Comparison of ENCODE assay signal across 10 mouse cellular contexts in the genomic region with DNA sequence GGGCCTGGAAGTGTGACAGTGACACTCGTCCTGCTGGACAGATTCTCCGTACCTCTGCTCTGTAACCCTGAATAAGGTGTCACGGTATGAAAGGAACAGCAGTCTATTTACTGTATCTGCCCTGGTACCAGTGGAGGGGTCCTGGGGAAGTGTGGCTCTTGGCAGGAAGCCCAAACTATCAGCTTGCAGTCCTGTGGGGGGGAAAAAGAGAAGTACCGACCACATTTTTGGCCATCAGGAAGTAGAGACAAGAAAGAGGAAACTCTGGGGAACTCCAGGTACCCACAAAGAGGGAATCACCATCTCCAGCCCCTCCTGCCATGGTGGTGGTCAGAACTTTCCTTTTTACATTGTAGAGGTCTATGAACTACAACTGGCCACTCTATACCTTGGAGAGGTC. TPM values are rescaled to one million over a fixed set of nuclear protein-coding genes. Genes with fewer than 3 reads are reported as not detected.
DNase-seq lines count a peak whose midpoint lies in the region; ATAC-seq and TF ChIP-seq lines count a peak whose summit lies in the region.
"Had no signal": no experiment of that assay in that cellular context is flagged by ENCODE, and none has a peak within 500 bp of the region (broad histone marks: within the 10 kb centered on the region; RNA-seq: fewer than 3 reads in every experiment).

No protein-coding gene starts in this region.

- H3K36me3 ChIP-seq in heart, embryonic 11.5 days (ENCODE audit: control insufficient read depth, insufficient read depth, low read length) = no peaks in the 10 kb centered on the region
- no peaks in the 10 kb centered on the region for H3K36me3 ChIP-seq in liver, postnatal 0 days (replicated peaks; ENCODE audit: insufficient read depth, low read length)
- no peaks in the 10 kb centered on the region for H3K36me3 ChIP-seq in kidney, embryonic 14.5 days (ENCODE audit: control insufficient read depth, insufficient read depth, low read length)
- H3K36me3 ChIP-seq in forebrain, embryonic 16.5 days (ENCODE audit: control insufficient read depth, insufficient read depth) = no peaks in the 10 kb centered on the region
- H3K36me3 ChIP-seq: hindbrain, embryonic 15.5 days had no signal

- H3K4me2 ChIP-seq in heart, embryonic 11.5 days = no peak overlapping the region
- no peak overlapping the region for H3K4me2 ChIP-seq in liver, postnatal 0 days (ENCODE audit: low read depth, low read length)
- no peak overlapping the region for H3K4me2 ChIP-seq in kidney, embryonic 14.5 days (replicated peaks; ENCODE audit: low read depth, low read length)
- no peak overlapping the region for H3K4me2 ChIP-seq in forebrain, embryonic 16.5 days (ENCODE audit: low read length)
- H3K4me2 ChIP-seq: hindbrain, embryonic 15.5 days had no signal

- H3K27ac ChIP-seq in heart, embryonic 11.5 days (ENCODE audit: low read depth, low read length) = no peak overlapping the region
- no peak overlapping the region for H3K27ac ChIP-seq in liver, postnatal 0 days (ENCODE audit: low read depth)
- no peak overlapping the region for H3K27ac ChIP-seq in kidney, embryonic 14.5 days (ENCODE audit: low read depth, low read length)
- H3K27ac ChIP-seq in forebrain, embryonic 16.5 days (ENCODE audit: low read length) = no peak overlapping the region
- H3K27ac ChIP-seq: hindbrain, embryonic 15.5 days; macrophage had no signal

- DNase-seq in heart, adult 18-20 months = peak; percentile 22 to 53
- peak; percentile 14 for DNase-seq in right cerebral cortex, postnatal 14 days
- DNase-seq in right cerebral cortex, adult 18-20 months = no peak
- DNase-seq in liver, postnatal 0 days = peak; percentile 39
- peak; percentile 40 to 66 for DNase-seq in spleen, postnatal 4 days (ENCODE audit: low spot score in 2 of 2)

- no peak for TF ChIP-seq CTCF in liver, postnatal 0 days (IDR thresholded peaks at IDR 0.05; ENCODE audit: low read depth)

- no peaks in the 10 kb centered on the region for H3K27me3 ChIP-seq in heart, embryonic 11.5 days (ENCODE audit: control insufficient read depth, insufficient read depth, low read length)
- no peaks in the 10 kb centered on the region for H3K27me3 ChIP-seq in liver, postnatal 0 days (ENCODE audit: insufficient read depth, low read length)
- H3K27me3 ChIP-seq in kidney, embryonic 14.5 days (ENCODE audit: control insufficient read depth, insufficient read depth, low read length) = no peaks in the 10 kb centered on the region
- H3K27me3 ChIP-seq in forebrain, embryonic 16.5 days (replicated peaks; ENCODE audit: control insufficient read depth, insufficient read depth, low read length) = no peaks in the 10 kb centered on the region
- H3K27me3 ChIP-seq: hindbrain, embryonic 15.5 days had no signal

- H3K4me3 ChIP-seq in heart, embryonic 11.5 days (ENCODE audit: low read depth, low read length) = no peak overlapping the region
- no peak overlapping the region for H3K4me3 ChIP-seq in liver, postnatal 0 days (ENCODE audit: low read depth, low read length)
- H3K4me3 ChIP-seq in kidney, embryonic 14.5 days (ENCODE audit: low read length) = no peak overlapping the region
- no peak overlapping the region for H3K4me3 ChIP-seq in forebrain, embryonic 16.5 days (replicated peaks; ENCODE audit: low read length)
- H3K4me3 ChIP-seq: hindbrain, embryonic 15.5 days had no signal

- 33% methylated on average over 4 of the region's 4 CpGs for WGBS in heart, embryonic 11.5 days (ENCODE audit: insufficient replicate concordance)
- WGBS in liver, postnatal 0 days (ENCODE audit: insufficient replicate concordance) = 30% methylated on average over 4 of the region's 4 CpGs
- 52% methylated on average over 4 of the region's 4 CpGs for WGBS in kidney, embryonic 14.5 days
- 62% methylated on average over 4 of the region's 4 CpGs for WGBS in forebrain, embryonic 16.5 days

- no peak for ATAC-seq in heart, embryonic 11.5 days (replicated peaks; ENCODE audit: insufficient number of reproducible peaks, low FRiP score, low TSS enrichment)
- peak; percentile 23; the same call in 1 of the 2 replicates for ATAC-seq in liver, postnatal 0 days
- ATAC-seq in kidney, embryonic 14.5 days (ENCODE audit: low FRiP score, low TSS enrichment) = no peak
- ATAC-seq in forebrain, embryonic 16.5 days = no peak

- H3K9me3 ChIP-seq in heart, embryonic 11.5 days (replicated peaks; ENCODE audit: control insufficient read depth, low read length) = no peaks in the 10 kb centered on the region
- H3K9me3 ChIP-seq in liver, postnatal 0 days (ENCODE audit: low read length) = no peaks in the 10 kb centered on the region
- H3K9me3 ChIP-seq in kidney, embryonic 14.5 days (ENCODE audit: control insufficient read depth, low read length) = no peaks in the 10 kb centered on the region
- no peaks in the 10 kb centered on the region for H3K9me3 ChIP-seq in forebrain, embryonic 16.5 days (ENCODE audit: control insufficient read depth, low read length)
- H3K9me3 ChIP-seq: hindbrain, embryonic 15.5 days had no signal

- no peak overlapping the region for H3K9ac ChIP-seq in heart, embryonic 11.5 days (ENCODE audit: low read depth, low read length)
- H3K9ac ChIP-seq in liver, postnatal 0 days (replicated peaks) = no peak overlapping the region
- no peak overlapping the region for H3K9ac ChIP-seq in kidney, embryonic 14.5 days (ENCODE audit: low read depth, low read length)
- H3K9ac ChIP-seq in forebrain, embryonic 16.5 days (replicated peaks; ENCODE audit: low read depth, low read length) = no peak overlapping the region
- H3K9ac ChIP-seq: hindbrain, embryonic 15.5 days had no signal

- no peaks in the 10 kb centered on the region for H3K4me1 ChIP-seq in heart, embryonic 11.5 days (ENCODE audit: control insufficient read depth, insufficient read depth, low read length)
- peaks cover 2% of the 10 kb centered on the region; the same call in 1 of the 2 replicates for H3K4me1 ChIP-seq in liver, postnatal 0 days (ENCODE audit: insufficient read depth)
- no peaks in the 10 kb centered on the region for H3K4me1 ChIP-seq in kidney, embryonic 14.5 days (ENCODE audit: control insufficient read depth, insufficient read depth, low read length)
- H3K4me1 ChIP-seq in forebrain, embryonic 16.5 days (replicated peaks; ENCODE audit: control insufficient read depth, insufficient read depth, low read length) = no peaks in the 10 kb centered on the region

- TF ChIP-seq EP300 in liver, postnatal 0 days (IDR thresholded peaks at IDR 0.05; ENCODE audit: low read depth) = no peak

RNA-seq across cellular contexts. Expression of a gene that starts 1.1 kb away (rescaled TPM):
- total RNA-seq in heart, adult 18-20 months (2021) = under 1 TPM in 1 of 2 experiments, not detected in 1; 0.67 TPM
- not detected in 2 replicates for polyA plus RNA-seq in heart, embryonic 11.5 days (2014; fragmentation: Nextera tagmentation; extraction: Ambion mirVana)
- polyA plus RNA-seq in liver, postnatal 0 days (2015; fragmentation: Nextera tagmentation; extraction: Ambion mirVana) = 0.21 and 0.34 TPM in 2 replicates
- polyA plus RNA-seq in kidney, embryonic 14.5 days (2014; fragmentation: Nextera tagmentation; extraction: Ambion mirVana) = 1.4 and 1.8 TPM in 2 replicates
- polyA plus RNA-seq in forebrain, embryonic 16.5 days (2015; fragmentation: Nextera tagmentation; extraction: Ambion mirVana) = not detected in 2 replicates
- polyA plus RNA-seq: hindbrain, embryonic 15.5 days; macrophage had no signal

RNA-seq across cellular contexts. Expression of a gene that starts 55.1 kb away (rescaled TPM):
- not detected for total RNA-seq in heart, adult 18-20 months (2021)
- 1.2 TPM in 1 of 2 replicates, not detected in the other for polyA plus RNA-seq in heart, embryonic 11.5 days (2014; fragmentation: Nextera tagmentation; extraction: Ambion mirVana)
- polyA plus RNA-seq in liver, postnatal 0 days (2015; fragmentation: Nextera tagmentation; extraction: Ambion mirVana) = 449 and 460 TPM in 2 replicates
- 9.5 and 9.8 TPM in 2 replicates for polyA plus RNA-seq in kidney, embryonic 14.5 days (2014; fragmentation: Nextera tagmentation; extraction: Ambion mirVana)
- polyA plus RNA-seq in forebrain, embryonic 16.5 days (2015; fragmentation: Nextera tagmentation; extraction: Ambion mirVana) = not detected in 2 replicates
- polyA plus RNA-seq: hindbrain, embryonic 15.5 days; macrophage had no signal

Comparison
In these comparisons a context has a peak if more than half of its experiments do, and no peak if none do; other contexts are left out.
1. RNA of a gene that starts 55.1 kb away (polyA plus RNA-seq): 449 to 460 TPM in liver, postnatal 0 days; 9.5 to 9.8 TPM in kidney, embryonic 14.5 days, 1.2 TPM in heart, embryonic 11.5 days and not detected in forebrain, embryonic 16.5 days; every median in the first group is over 10 times any median in the second.